Mouse (Mus musculus) kidney, adult 2 months (tissue): ENCODE measurements around the gene Pla2r1.

ENCODE experiments used
- CTCF ChIP-seq: fragments of 200-500 bp; conservative IDR thresholded peaks from 2 replicates; pipeline ENCODE4 v1.5.1; 2011; ENCODE audit warnings: low read depth, mild to moderate bottlenecking, control low read depth, low read length, moderate library complexity, mixed read lengths; ENCODE audit not compliant: insufficient read depth, insufficient read length
- POLR2A ChIP-seq: fragments of 200-500 bp; IDR thresholded peaks from one replicate; pipeline ENCODE4 v1.6.1; 2011; ENCODE audit warnings: low read depth, low read length, control low read depth

GRCm38 (mm10) chr2:60600863-60601262, 47.8 kb upstream of the Pla2r1 start:
- TF ChIP-seq POLR2A: no peak
- no peak for TF ChIP-seq CTCF
